Mouse (Mus musculus) kidney, embryonic 16.5 days (tissue): ENCODE data around the gene Cpsf4l. TPM values are rescaled to one million over a fixed set of nuclear protein-coding genes. Genes with fewer than 3 reads are reported as not detected.
A peak's percentile ranks its signal among the peaks of the same experiment; 100 is the strongest.

Experiments
- ATAC-seq: fragments of 200-750 bp; cut with Nextera tagmentation; 2 replicates; pipeline ENCODE4 v1.8.0; 2017; ENCODE audit warnings: moderate TSS enrichment; ENCODE audit not compliant: low FRiP score, low TSS enrichment
- H3K27ac ChIP-seq: fragments of 300-500 bp; sonication (generic); 2 replicates; pipeline ENCODE4 v1.5.1; 2014; ENCODE audit warnings: low read length
- H3K27me3 ChIP-seq: fragments of 300-500 bp; sonication (generic); 2 replicates; pipeline ENCODE4 v1.6.1; 2014; ENCODE audit warnings: low read length, control low read depth, mixed read lengths; ENCODE audit not compliant: insufficient read depth
- H3K36me3 ChIP-seq: fragments of 300-500 bp; sonication (generic); 2 replicates; pipeline ENCODE4 v1.6.1; 2014; ENCODE audit warnings: low read length, control low read depth, mixed read lengths; ENCODE audit not compliant: insufficient read depth
- H3K4me1 ChIP-seq: fragments of 300-500 bp; sonication (generic); 2 replicates; pipeline ENCODE4 v1.6.1; 2014; ENCODE audit warnings: low read length, control low read depth, mixed read lengths; ENCODE audit not compliant: insufficient read depth
- H3K4me2 ChIP-seq: fragments of 300-500 bp; sonication (generic); replicated peaks from 2 replicates; pipeline ENCODE4 v1.6.1; 2014; ENCODE audit warnings: low read depth, low read length
- H3K4me3 ChIP-seq: fragments of 300-500 bp; sonication (generic); 2 replicates; pipeline ENCODE4 v1.5.1; 2014; ENCODE audit warnings: mild to moderate bottlenecking, low read length
- H3K9ac ChIP-seq: fragments of 300-500 bp; sonication (generic); replicated peaks from 2 replicates; pipeline ENCODE4 v1.6.1; 2014; ENCODE audit warnings: low read length
- H3K9me3 ChIP-seq: fragments of 300-500 bp; sonication (generic); 2 replicates; pipeline ENCODE4 v1.6.1; 2016; ENCODE audit warnings: low read length, control low read depth
- WGBS: fragments of 180-500 bp; shearing (Covaris S2); extraction: QIAGEN DNeasy Blood & Tissue Kit; methylation state at CpG from one replicate; pipeline ENCODE4 v1.1.7; 2014; 5-methylcytosine and 5-hydroxymethylcytosine counted together
- polyA plus RNA-seq: library from polyadenylated mRNA; unstranded; fragments of >200 nt; fragmentation: Nextera tagmentation; extraction: Ambion mirVana; gene quantifications from 2 replicates; pipeline ENCODE4 v1.2.1, GENCODE M21; 2015

The Cpsf4l gene
- polyA plus RNA-seq, 1 experiment from 2014 or later = 1.3 TPM

DNA sequence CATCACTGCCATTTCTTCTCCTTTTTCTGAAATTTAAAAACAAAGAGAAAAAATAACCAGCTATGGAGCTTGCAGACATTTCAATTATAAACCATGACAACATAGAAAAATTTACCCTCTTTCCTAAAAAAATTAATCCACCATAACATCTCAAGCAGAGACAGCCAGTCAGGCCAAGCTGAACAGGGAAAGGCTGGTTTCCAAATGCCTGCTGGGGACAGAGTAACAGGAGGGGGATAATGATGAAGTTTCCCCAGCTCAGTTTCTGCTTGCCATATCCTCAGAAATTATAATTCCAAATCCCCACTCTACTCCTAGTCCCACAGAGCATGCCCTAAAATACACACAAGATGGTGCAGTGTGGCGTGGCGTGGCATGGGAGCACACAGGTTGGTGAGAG lies 32.4 kb downstream of the Cpsf4l start:
- Histone ChIP-seq H3K4me2 (no peak overlapping the region), H3K27me3 (no peaks in the 10 kb centered on the region), H3K9me3 (no peaks in the 10 kb centered on the region), H3K36me3 (peaks cover 22% of the 10 kb centered on the region), H3K4me3 (no peak overlapping the region), H3K27ac (no peak overlapping the region), H3K9ac (no peak overlapping the region), H3K4me1 (peaks cover 13% of the 10 kb centered on the region)
- 96% methylated on average over 2 of the region's 2 CpGs for WGBS
- ATAC-seq = no peak

DNA sequence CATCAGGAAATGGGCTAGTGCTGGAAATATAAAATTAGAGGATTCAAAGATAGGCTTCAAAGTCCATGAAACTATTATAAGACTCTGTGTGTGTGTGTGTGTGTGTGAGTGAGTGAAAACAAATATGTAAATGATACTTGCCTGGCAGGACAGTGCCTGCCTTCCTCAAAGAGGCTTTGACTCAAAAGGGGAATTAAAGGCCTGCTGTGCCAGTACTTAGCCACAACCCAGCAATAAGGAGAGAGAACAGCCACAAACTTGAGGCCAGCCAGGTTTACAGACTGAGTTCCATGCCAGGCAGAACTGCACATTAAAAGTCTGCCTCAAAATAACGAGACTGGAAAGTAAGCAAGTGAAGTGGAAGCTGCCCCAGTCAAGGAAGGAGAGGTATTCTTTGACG lies 33.0 kb downstream of the Cpsf4l start:
- WGBS = 80% methylated on average over 2 of the region's 2 CpGs
- no peak overlapping the region for H3K4me2 ChIP-seq
- H3K27me3 ChIP-seq = no peaks in the 10 kb centered on the region
- no peak overlapping the region for H3K4me3 ChIP-seq
- H3K36me3 ChIP-seq = peaks cover 25% of the 10 kb centered on the region
- no peak overlapping the region for H3K27ac ChIP-seq
- no peaks in the 10 kb centered on the region for H3K9me3 ChIP-seq
- H3K9ac ChIP-seq = no peak overlapping the region
- ATAC-seq = no peak
- peaks cover 8% of the 10 kb centered on the region; the same call in 1 of the 2 replicates for H3K4me1 ChIP-seq

DNA sequence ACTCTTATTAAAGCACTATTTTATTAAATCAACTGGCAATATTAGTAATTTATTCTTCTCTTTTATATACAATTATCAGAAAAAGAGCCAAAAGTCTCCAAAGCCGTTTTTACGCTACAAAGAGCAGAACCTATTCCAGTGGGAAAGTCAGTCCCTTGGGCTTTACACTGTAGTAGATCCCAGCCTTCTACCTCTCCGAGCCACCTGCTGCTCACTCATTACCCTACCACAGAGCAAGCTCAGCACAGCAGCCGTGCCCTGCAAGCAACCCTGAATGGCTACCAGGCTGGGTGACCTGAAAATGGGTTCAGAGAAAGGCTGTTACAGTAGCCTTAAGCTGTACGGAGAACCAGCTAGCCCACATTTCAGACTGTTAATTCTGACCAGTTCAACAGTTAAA lies 35.2 kb downstream of the Cpsf4l start:
- H3K36me3 ChIP-seq = peaks cover 29% of the 10 kb centered on the region
- no peaks in the 10 kb centered on the region for H3K4me1 ChIP-seq
- no peak overlapping the region for H3K9ac ChIP-seq
- H3K4me2 ChIP-seq = no peak overlapping the region
- H3K27ac ChIP-seq = no peak overlapping the region
- H3K27me3 ChIP-seq = no peaks in the 10 kb centered on the region
- no peak overlapping the region for H3K4me3 ChIP-seq
- H3K9me3 ChIP-seq = no peaks in the 10 kb centered on the region
- ATAC-seq = no peak
- WGBS = 92% methylated on average over 5 of the region's 5 CpGs

DNA sequence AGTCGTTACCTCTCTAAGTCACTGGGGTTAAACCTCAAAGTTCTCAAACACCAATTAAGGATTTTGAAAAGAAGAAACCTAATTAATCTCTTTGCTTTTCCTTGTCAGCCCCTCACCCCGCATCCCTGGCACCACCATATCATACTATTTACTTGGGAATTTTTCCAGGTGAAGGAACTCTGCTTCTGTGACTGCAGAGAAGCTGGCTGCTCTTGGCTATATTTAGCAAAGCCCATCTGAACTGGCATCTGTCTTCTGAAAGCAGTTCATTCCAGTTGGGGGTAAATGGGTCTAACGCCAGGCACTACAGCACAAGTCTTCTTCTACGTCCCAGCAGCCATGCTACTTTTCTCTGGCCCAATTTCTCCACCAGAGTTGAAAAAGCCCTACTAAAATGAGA lies 36.2 kb downstream of the Cpsf4l start:
- H3K9ac ChIP-seq = no peak overlapping the region
- H3K4me2 ChIP-seq = no peak overlapping the region

DNA sequence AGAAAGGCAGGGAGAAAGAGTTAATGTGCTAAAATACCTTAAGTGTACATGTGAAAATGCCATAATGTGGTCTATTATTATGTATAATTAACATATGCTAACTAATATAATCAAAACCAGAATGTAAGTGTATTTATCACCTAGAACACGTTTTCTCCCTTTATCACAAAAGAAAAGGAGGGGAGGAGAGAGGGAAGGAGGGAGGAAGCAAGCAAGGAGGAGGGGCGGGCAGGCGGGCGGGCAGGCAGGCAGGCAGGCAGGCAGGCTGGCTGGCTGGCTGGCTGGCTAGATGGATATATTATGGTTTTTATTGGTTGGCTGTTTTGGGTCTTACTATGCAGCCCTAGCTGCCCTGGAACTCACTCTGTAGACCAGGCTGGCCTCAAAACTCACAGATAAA lies 40.1 kb downstream of the Cpsf4l start:
- ATAC-seq = no peak
- H3K9ac ChIP-seq = no peak overlapping the region
- peaks cover 25% of the 10 kb centered on the region for H3K4me1 ChIP-seq
- H3K4me3 ChIP-seq = no peak overlapping the region
- H3K9me3 ChIP-seq = no peaks in the 10 kb centered on the region
- WGBS = 81% methylated on average over 4 of the region's 4 CpGs
- H3K36me3 ChIP-seq = peaks cover 24% of the 10 kb centered on the region
- H3K4me2 ChIP-seq = no peak overlapping the region
- H3K27me3 ChIP-seq = no peaks in the 10 kb centered on the region
- H3K27ac ChIP-seq = no peak overlapping the region

More for the DNA sequence above, 36.2 kb downstream of the Cpsf4l start:
- Histone ChIP-seq H3K27ac (no peak overlapping the region), H3K4me3 (no peak overlapping the region), H3K36me3 (peaks cover 31% of the 10 kb centered on the region), H3K4me1 (peaks cover 3% of the 10 kb centered on the region; the same call in 1 of the 2 replicates), H3K9me3 (no peaks in the 10 kb centered on the region), H3K27me3 (no peaks in the 10 kb centered on the region)
- WGBS = 90% methylated on average over 4 of the region's 4 CpGs
- no peak for ATAC-seq

DNA sequence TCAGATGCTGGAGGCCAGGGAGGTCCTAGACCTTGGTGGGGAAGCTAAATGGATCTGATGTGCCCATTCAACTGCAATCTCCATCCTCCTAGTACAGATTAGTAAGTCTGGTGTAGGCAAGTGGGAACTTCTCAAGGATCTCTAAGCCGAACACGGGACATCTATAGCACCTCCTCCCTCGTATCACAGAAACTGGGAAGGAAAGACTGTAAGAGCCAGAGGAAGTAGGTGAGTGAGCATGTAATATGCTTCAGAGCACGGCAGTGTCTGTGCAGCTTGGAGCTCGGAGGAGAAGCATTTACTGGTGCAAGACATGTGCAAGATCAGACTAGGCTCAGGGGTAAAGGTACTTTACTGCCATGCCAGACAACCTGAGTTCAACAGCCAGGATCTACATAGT lies 41.0 kb downstream of the Cpsf4l start:
- H3K36me3 ChIP-seq = peaks cover 28% of the 10 kb centered on the region
- H3K27ac ChIP-seq = no peak overlapping the region
- no peaks in the 10 kb centered on the region for H3K27me3 ChIP-seq
- peaks cover 25% of the 10 kb centered on the region for H3K4me1 ChIP-seq
- no peak overlapping the region for H3K4me2 ChIP-seq
- WGBS = 77% methylated on average over 5 of the region's 5 CpGs
- ATAC-seq = no peak
- no peak overlapping the region for H3K9ac ChIP-seq
- no peaks in the 10 kb centered on the region for H3K9me3 ChIP-seq
- H3K4me3 ChIP-seq = no peak overlapping the region

DNA sequence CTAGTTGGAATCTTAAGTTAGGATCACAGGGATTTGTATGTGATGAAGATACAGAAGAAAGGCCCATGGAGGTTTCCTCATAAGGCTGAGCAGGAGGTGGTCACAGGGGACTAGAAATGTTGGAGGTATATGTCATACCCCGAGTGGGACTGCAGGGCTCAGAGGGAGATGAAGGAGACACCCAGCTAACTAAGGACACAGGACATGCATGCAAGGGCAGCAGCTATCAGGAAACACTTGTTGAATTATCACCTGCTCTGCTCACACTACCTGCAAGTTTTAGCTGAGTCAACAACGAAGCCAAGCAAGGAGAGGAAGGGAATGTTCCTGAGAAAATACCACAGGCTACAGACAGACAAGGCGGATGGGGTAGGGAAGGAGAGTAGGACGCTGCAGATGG lies 42.1 kb downstream of the Cpsf4l start:
- WGBS = 81% methylated on average over 4 of the region's 4 CpGs
- H3K4me1 ChIP-seq = peaks cover 25% of the 10 kb centered on the region
- 0 out of 2 replicates have a peak overlapping the region, but pooled peaks have one; percentile 13 for H3K9ac ChIP-seq
- no peaks in the 10 kb centered on the region for H3K27me3 ChIP-seq
- H3K4me2 ChIP-seq = no peak overlapping the region
- H3K9me3 ChIP-seq = no peaks in the 10 kb centered on the region
- ATAC-seq = peak; percentile 35; the same call in 1 of the 2 replicates
- H3K27ac ChIP-seq = peak overlapping the region; percentile 87
- no peak overlapping the region for H3K4me3 ChIP-seq
- peaks cover 24% of the 10 kb centered on the region for H3K36me3 ChIP-seq

DNA sequence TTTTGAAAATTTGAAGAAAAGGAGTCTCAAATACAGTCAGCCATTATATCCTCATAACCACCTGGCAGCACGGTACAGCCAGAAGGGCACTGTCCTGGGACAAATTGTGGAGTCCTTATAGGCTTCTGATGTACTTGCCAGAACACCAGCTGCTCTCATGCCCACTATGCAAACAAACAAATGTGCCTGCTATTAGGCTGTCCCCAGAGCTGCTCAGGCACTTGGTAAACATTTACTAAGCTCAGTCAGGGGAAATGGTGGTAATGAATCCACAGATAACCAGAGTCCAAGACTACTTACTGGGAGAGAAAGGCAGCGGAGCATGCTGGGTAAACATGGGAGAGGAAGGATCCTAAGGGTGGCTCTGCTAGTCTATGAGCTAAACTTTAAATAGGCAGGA lies 42.7 kb downstream of the Cpsf4l start:
- 51% methylated on average over 2 of the region's 2 CpGs for WGBS
- Histone ChIP-seq H3K4me1 (peaks cover 25% of the 10 kb centered on the region), H3K9me3 (no peaks in the 10 kb centered on the region), H3K36me3 (peaks cover 26% of the 10 kb centered on the region), H3K9ac (no peak overlapping the region), H3K4me2 (peak overlapping the region; percentile 23; the same call in 1 of the 2 replicates), H3K4me3 (no peak overlapping the region), H3K27ac (peak overlapping the region; percentile 87), H3K27me3 (no peaks in the 10 kb centered on the region)
- ATAC-seq = peak; percentile 92

DNA sequence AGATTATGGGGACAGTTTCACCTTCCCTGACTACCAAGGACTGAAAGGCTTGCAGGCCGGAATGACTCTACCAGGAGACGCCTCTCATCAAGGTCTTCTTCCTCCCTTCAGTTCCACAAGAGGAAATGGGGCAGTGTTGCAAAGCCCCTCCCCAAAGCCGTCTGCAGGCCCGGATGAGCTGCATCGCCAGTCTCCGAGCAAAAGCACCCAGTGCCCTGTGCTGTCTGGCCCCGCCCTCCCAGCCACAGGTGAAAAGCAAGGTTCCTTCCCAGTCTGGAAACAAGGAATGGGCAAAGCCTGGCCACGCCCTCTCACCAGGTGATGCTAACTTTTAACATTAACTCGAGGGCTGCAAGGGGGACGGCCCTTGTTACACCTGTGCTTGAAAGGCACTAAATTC lies 43.2 kb downstream of the Cpsf4l start:
- WGBS = 37% methylated on average over 10 of the region's 10 CpGs
- peaks cover 25% of the 10 kb centered on the region for H3K4me1 ChIP-seq
- peak overlapping the region; percentile 87 for H3K27ac ChIP-seq
- no peaks in the 10 kb centered on the region for H3K9me3 ChIP-seq
- peak; percentile 72; the same call in 1 of the 2 replicates for ATAC-seq
- no peak overlapping the region for H3K4me3 ChIP-seq
- no peak overlapping the region for H3K9ac ChIP-seq
- no peaks in the 10 kb centered on the region for H3K27me3 ChIP-seq
- H3K4me2 ChIP-seq = peak overlapping the region; percentile 23; the same call in 1 of the 2 replicates
- H3K36me3 ChIP-seq = peaks cover 28% of the 10 kb centered on the region

DNA sequence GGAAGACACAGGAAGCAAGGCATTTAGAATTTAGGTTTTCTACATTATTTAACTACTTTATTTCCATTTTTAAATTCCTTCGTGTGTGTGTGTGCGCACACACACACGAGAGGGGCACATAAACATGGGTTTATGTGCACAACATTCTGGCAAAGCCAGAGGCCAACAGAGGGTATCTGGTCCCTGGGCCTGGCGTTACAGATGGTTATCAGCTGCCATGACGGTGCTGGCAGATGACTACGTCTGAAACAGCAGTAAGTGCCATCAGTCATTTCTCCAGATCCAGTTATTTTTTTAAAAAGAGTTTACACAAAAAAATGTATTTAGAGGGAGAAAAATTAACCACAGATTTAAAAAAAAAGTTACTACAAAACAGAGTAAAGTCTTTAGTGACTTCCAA lies 43.6 kb downstream of the Cpsf4l start:
- no peaks in the 10 kb centered on the region for H3K27me3 ChIP-seq
- peak overlapping the region; percentile 87 for H3K27ac ChIP-seq
- peaks cover 25% of the 10 kb centered on the region for H3K4me1 ChIP-seq
- peaks cover 31% of the 10 kb centered on the region for H3K36me3 ChIP-seq
- 0 out of 2 replicates have a peak overlapping the region, but pooled peaks have one; percentile 23 for H3K4me2 ChIP-seq
- no peak for ATAC-seq
- H3K9me3 ChIP-seq = no peaks in the 10 kb centered on the region
- WGBS = 69% methylated on average over 6 of the region's 6 CpGs
- no peak overlapping the region for H3K4me3 ChIP-seq
- no peak overlapping the region for H3K9ac ChIP-seq
